Mouse (Mus musculus): Measurements from ENCODE around the gene Srrm3. TPM values are rescaled to one million over a fixed set of nuclear protein-coding genes. Genes with fewer than 3 reads are reported as not detected.

Srrm3 gene
- polyA plus RNA-seq, 1 experiment from 2014 or later = 0.11 TPM

GRCm38 (mm10) chr5:135917327-135918058 is 110.8 kb downstream of the Srrm3 start:
- ATAC-seq (ENCODE audit: low FRiP score, low TSS enrichment) = no peak
- H3K4me1 ChIP-seq (ENCODE audit: control insufficient read depth, insufficient read depth, low read length) = 0 out of 2 replicates have a peak, but pooled peaks cover 6% of the 10 kb centered on the region
- H3K27ac ChIP-seq (ENCODE audit: low read depth, low read length) = no peak overlapping the region
- no peaks in the 10 kb centered on the region for H3K27me3 ChIP-seq (ENCODE audit: control insufficient read depth, insufficient read depth, low read length)
- no peak overlapping the region for H3K4me3 ChIP-seq (ENCODE audit: low read length)
- H3K9me3 ChIP-seq (ENCODE audit: control insufficient read depth, low read length) = no peaks in the 10 kb centered on the region
- no peak overlapping the region for H3K4me2 ChIP-seq (replicated peaks; ENCODE audit: low read depth, low read length)
- H3K36me3 ChIP-seq (ENCODE audit: control insufficient read depth, insufficient read depth, low read length) = peaks cover 72% of the 10 kb centered on the region
- H3K9ac ChIP-seq (ENCODE audit: low read depth, low read length) = no peak overlapping the region
- WGBS = 92% methylated on average over 8 of the region's 8 CpGs

GRCm38 (mm10) chr5:135918059-135918437 is 111.4 kb downstream of the Srrm3 start:
- WGBS = 88% methylated on average over 5 of the region's 5 CpGs

GRCm38 (mm10) chr5:135918593-135918992 is 111.9 kb downstream of the Srrm3 start:
- H3K4me3 ChIP-seq (ENCODE audit: low read length) = no peak overlapping the region
- H3K36me3 ChIP-seq (ENCODE audit: control insufficient read depth, insufficient read depth, low read length) = peaks cover 74% of the 10 kb centered on the region
- H3K4me1 ChIP-seq (ENCODE audit: control insufficient read depth, insufficient read depth, low read length) = 0 out of 2 replicates have a peak, but pooled peaks cover 6% of the 10 kb centered on the region
- H3K4me2 ChIP-seq (replicated peaks; ENCODE audit: low read depth, low read length) = no peak overlapping the region
- H3K27me3 ChIP-seq (ENCODE audit: control insufficient read depth, insufficient read depth, low read length) = no peaks in the 10 kb centered on the region
- no peak for ATAC-seq (ENCODE audit: low FRiP score, low TSS enrichment)
- H3K27ac ChIP-seq (ENCODE audit: low read depth, low read length) = no peak overlapping the region
- H3K9ac ChIP-seq (ENCODE audit: low read depth, low read length) = no peak overlapping the region
- H3K9me3 ChIP-seq (ENCODE audit: control insufficient read depth, low read length) = no peaks in the 10 kb centered on the region
- WGBS = 93% methylated on average over 5 of the region's 5 CpGs

More at GRCm38 (mm10) chr5:135918059-135918437, 111.4 kb downstream of the Srrm3 start:
- H3K9me3 ChIP-seq (ENCODE audit: control insufficient read depth, low read length) = no peaks in the 10 kb centered on the region
- H3K9ac ChIP-seq (ENCODE audit: low read depth, low read length) = no peak overlapping the region
- H3K36me3 ChIP-seq (ENCODE audit: control insufficient read depth, insufficient read depth, low read length) = peaks cover 73% of the 10 kb centered on the region
- 0 out of 2 replicates have a peak, but pooled peaks cover 6% of the 10 kb centered on the region for H3K4me1 ChIP-seq (ENCODE audit: control insufficient read depth, insufficient read depth, low read length)
- no peak for ATAC-seq (ENCODE audit: low FRiP score, low TSS enrichment)
- no peaks in the 10 kb centered on the region for H3K27me3 ChIP-seq (ENCODE audit: control insufficient read depth, insufficient read depth, low read length)
- no peak overlapping the region for H3K4me2 ChIP-seq (replicated peaks; ENCODE audit: low read depth, low read length)
- no peak overlapping the region for H3K4me3 ChIP-seq (ENCODE audit: low read length)
- no peak overlapping the region for H3K27ac ChIP-seq (ENCODE audit: low read depth, low read length)

- H3K27me3 ChIP-seq (ENCODE audit: control insufficient read depth, insufficient read depth, low read length) = no peaks in the 10 kb centered on the region
- no peak overlapping the region for H3K27ac ChIP-seq (ENCODE audit: low read depth, low read length)
- 60% methylated on average over 3 of the region's 3 CpGs for WGBS
- no peak for ATAC-seq (ENCODE audit: low FRiP score, low TSS enrichment)
- no peak overlapping the region for H3K9ac ChIP-seq (ENCODE audit: low read depth, low read length)
- H3K4me2 ChIP-seq (replicated peaks; ENCODE audit: low read depth, low read length) = no peak overlapping the region
- H3K4me1 ChIP-seq (ENCODE audit: control insufficient read depth, insufficient read depth, low read length) = no peaks in the 10 kb centered on the region
- H3K4me3 ChIP-seq (ENCODE audit: low read length) = no peak overlapping the region
- H3K9me3 ChIP-seq (ENCODE audit: control insufficient read depth, low read length) = no peaks in the 10 kb centered on the region
- peaks cover 79% of the 10 kb centered on the region for H3K36me3 ChIP-seq (ENCODE audit: control insufficient read depth, insufficient read depth, low read length)
Measured at GRCm38 (mm10) chr5:135919902-135920301, 113.2 kb downstream of the Srrm3 start.

GRCm38 (mm10) chr5:135923901-135924300 is 117.2 kb downstream of the Srrm3 start:
- Histone ChIP-seq H3K4me2 (replicated peaks; ENCODE audit: low read depth, low read length) (no peak overlapping the region), H3K36me3 (ENCODE audit: control insufficient read depth, insufficient read depth, low read length) (peaks cover 76% of the 10 kb centered on the region), H3K4me3 (ENCODE audit: low read length) (no peak overlapping the region), H3K4me1 (ENCODE audit: control insufficient read depth, insufficient read depth, low read length) (no peaks in the 10 kb centered on the region), H3K27me3 (ENCODE audit: control insufficient read depth, insufficient read depth, low read length) (no peaks in the 10 kb centered on the region), H3K9ac (ENCODE audit: low read depth, low read length) (no peak overlapping the region), H3K9me3 (ENCODE audit: control insufficient read depth, low read length) (no peaks in the 10 kb centered on the region), H3K27ac (ENCODE audit: low read depth, low read length) (no peak overlapping the region)
- 87% methylated on average over 7 of the region's 7 CpGs for WGBS
- no peak for ATAC-seq (ENCODE audit: low FRiP score, low TSS enrichment)

Small RNA genes lying within 50 kb of the gene (microRNA-seq; reads per million reads assigned to microRNA genes)
- not detected for gene Gm23268

Other genes starting within 250 kb of the Srrm3 start
- gene Ccl26, start 243.3 kb upstream of the Srrm3 start, polyA plus RNA-seq (2014; fragmentation: Nextera tagmentation; extraction: Ambion mirVana) = not detected in 2 replicates
- 0.43 and 2.3 TPM in 2 replicates for gene Ccl24, start 233.8 kb upstream of the Srrm3 start, polyA plus RNA-seq (2014; fragmentation: Nextera tagmentation; extraction: Ambion mirVana)
- gene Rhbdd2, start 174.3 kb upstream of the Srrm3 start, polyA plus RNA-seq (2014; fragmentation: Nextera tagmentation; extraction: Ambion mirVana) = 42.6 and 61.7 TPM in 2 replicates
- 51.8 and 64.2 TPM in 2 replicates for gene Por, start 136.9 kb upstream of the Srrm3 start, polyA plus RNA-seq (2014; fragmentation: Nextera tagmentation; extraction: Ambion mirVana)
- gene Tmem120a, start 62.4 kb upstream of the Srrm3 start, polyA plus RNA-seq (2014; fragmentation: Nextera tagmentation; extraction: Ambion mirVana) = 64.7 and 65.1 TPM in 2 replicates
- 0.19 and 0.72 TPM in 2 replicates for gene Styxl1, start 28.5 kb upstream of the Srrm3 start, polyA plus RNA-seq (2014; fragmentation: Nextera tagmentation; extraction: Ambion mirVana)
- 429 and 590 TPM in 2 replicates for gene Mdh2, start 28.4 kb upstream of the Srrm3 start, polyA plus RNA-seq (2014; fragmentation: Nextera tagmentation; extraction: Ambion mirVana)
- 32.4 and 36.9 TPM in 2 replicates for gene Hspb1, start 81.0 kb downstream of the Srrm3 start, polyA plus RNA-seq (2014; fragmentation: Nextera tagmentation; extraction: Ambion mirVana)
- gene Ywhag, start 127.7 kb downstream of the Srrm3 start, polyA plus RNA-seq (2014; fragmentation: Nextera tagmentation; extraction: Ambion mirVana) = 90.2 and 105 TPM in 2 replicates
- gene Ssc4d, start 167.6 kb downstream of the Srrm3 start, polyA plus RNA-seq (2014; fragmentation: Nextera tagmentation; extraction: Ambion mirVana) = 10.2 and 10.3 TPM in 2 replicates
- gene Zp3, start 173.2 kb downstream of the Srrm3 start, polyA plus RNA-seq (2014; fragmentation: Nextera tagmentation; extraction: Ambion mirVana) = 0.29 TPM in 1 of 2 replicates, not detected in the other
- 24.0 and 26.6 TPM in 2 replicates for gene Dtx2, start 187.9 kb downstream of the Srrm3 start, polyA plus RNA-seq (2014; fragmentation: Nextera tagmentation; extraction: Ambion mirVana)
- 0.85 and 0.99 TPM in 2 replicates for gene Upk3b, start 231.6 kb downstream of the Srrm3 start, polyA plus RNA-seq (2014; fragmentation: Nextera tagmentation; extraction: Ambion mirVana)
- gene Upk3bl, start 247.6 kb downstream of the Srrm3 start, polyA plus RNA-seq (2014; fragmentation: Nextera tagmentation; extraction: Ambion mirVana) = 1.3 and 2.2 TPM in 2 replicates